Mouse (Mus musculus) adrenal gland, adult 2 months (tissue): ENCODE data around the gene Cacul1. TPM values are rescaled to one million over a fixed set of nuclear protein-coding genes. Genes with fewer than 3 reads are reported as not detected.

Experiments used
- DNase-seq: peaks from one replicate; pipeline ENCODE4 v3.0.0; 2021
- microRNA-seq, 2 experiments: library from miRNA; unstranded; fragments of <30 nt; microRNA quantifications; one replicate each; pipeline ENCODE4 v1.2.0; 2021
- polyA plus RNA-seq: library from polyadenylated mRNA; depleted of rRNA; stranded (reverse); fragments of >200 nt; gene quantifications from 2 replicates; pipeline ENCODE4 v1.2.3, GENCODE M21; 2012; rRNA removed
- total RNA-seq, 2 experiments: library from RNA; stranded (reverse); gene quantifications; 2 replicates each; pipeline ENCODE4 v1.2.3; 2021

Gene Cacul1
- total and polyA plus RNA-seq, 3 experiments = 23.2 to 48.0 (median 37.0) TPM

- DNase-seq = no peak
These were observed 48.9 kb downstream of the Cacul1 start for GRCm38 (mm10) chr19:60531897-60532296.

GRCm38 (mm10) chr19:60530171-60530570 is 50.7 kb downstream of the Cacul1 start:
- no peak for DNase-seq

GRCm38 (mm10) chr19:60529302-60529701 is 51.5 kb downstream of the Cacul1 start:
- DNase-seq = no peak

GRCm38 (mm10) chr19:60528602-60529001 is 52.2 kb downstream of the Cacul1 start:
- no peak for DNase-seq

- no peak for DNase-seq
These were observed 53.9 kb downstream of the Cacul1 start for GRCm38 (mm10) chr19:60526876-60527275.

GRCm38 (mm10) chr19:60525086-60525485 is 55.7 kb downstream of the Cacul1 start:
- no peak for DNase-seq

- DNase-seq = no peak
These were observed 56.1 kb downstream of the Cacul1 start for GRCm38 (mm10) chr19:60524678-60525077.

GRCm38 (mm10) chr19:60520131-60520530 is 60.7 kb downstream of the Cacul1 start:
- no peak for DNase-seq

GRCm38 (mm10) chr19:60515064-60515463 is 65.8 kb downstream of the Cacul1 start:
- no peak for DNase-seq

- peak; percentile 38 for DNase-seq
These were observed 67.4 kb downstream of the Cacul1 start for GRCm38 (mm10) chr19:60513431-60513830.

GRCm38 (mm10) chr19:60500209-60500608 is 80.6 kb downstream of the Cacul1 start:
- DNase-seq = no peak

GRCm38 (mm10) chr19:60497171-60497570 is 83.7 kb downstream of the Cacul1 start:
- peak; percentile 15 for DNase-seq

GRCm38 (mm10) chr19:60495772-60496171 is 85.1 kb downstream of the Cacul1 start:
- DNase-seq = no peak

GRCm38 (mm10) chr19:60489566-60489965 is 91.3 kb downstream of the Cacul1 start:
- peak; percentile 83 for DNase-seq

GRCm38 (mm10) chr19:60485261-60485660 is 95.6 kb downstream of the Cacul1 start:
- no peak for DNase-seq

- no peak for DNase-seq
These were observed 102.0 kb downstream of the Cacul1 start for GRCm38 (mm10) chr19:60478859-60479258.

GRCm38 (mm10) chr19:60477788-60478187 is 103.0 kb downstream of the Cacul1 start:
- DNase-seq = peak; percentile 21

Small RNA genes within 50 kb of the gene (microRNA-seq; reads per million reads assigned to microRNA genes)
- 0 reads per million in 2 experiments for gene Gm25238

Other genes with a start within 250 kb of the Cacul1 start
- gene Prlhr, start 112.7 kb downstream of the Cacul1 start, total RNA-seq = 1 to 10 TPM in 1 of 2 experiments, under 1 TPM in 1; 0.41 to 1.2 TPM
- 1.4 and 1.5 TPM in 2 replicates for gene Prlhr, start 112.7 kb downstream of the Cacul1 start, polyA plus RNA-seq
- gene Nanos1, start 175.0 kb upstream of the Cacul1 start, total RNA-seq = 1 to 10 TPM in 1 of 2 experiments, under 1 TPM in 1; 0.73 to 1.2 TPM
- gene Nanos1, start 175.0 kb upstream of the Cacul1 start, polyA plus RNA-seq = 0.99 and 1.2 TPM in 2 replicates
- gene Eif3a, start 209.6 kb upstream of the Cacul1 start, total RNA-seq = 100 to 1,000 TPM; 126 to 169 TPM
- gene Eif3a, start 209.6 kb upstream of the Cacul1 start, polyA plus RNA-seq = 13.6 and 17.7 TPM in 2 replicates
- 10 to 100 TPM; 43.8 to 51.3 TPM for gene Fam45a, start 230.6 kb upstream of the Cacul1 start, total RNA-seq
- gene Fam45a, start 230.6 kb upstream of the Cacul1 start, polyA plus RNA-seq = 1.6 and 1.9 TPM in 2 replicates